Mouse (Mus musculus) Muller cell, postnatal 12 days (primary cell): ENCODE results near the gene Usp5.
"Not testable (repeated sequence)": the region's sequence is repeated elsewhere in the genome, so short reads cannot be mapped to it uniquely, and the experiment has no call there.

Source experiments
- DNase-seq: peaks from one replicate; pipeline ENCODE4 v3.0.0-alpha.2; 2015; ENCODE audit errors: inconsistent ontology term

Gene Usp5

DNA sequence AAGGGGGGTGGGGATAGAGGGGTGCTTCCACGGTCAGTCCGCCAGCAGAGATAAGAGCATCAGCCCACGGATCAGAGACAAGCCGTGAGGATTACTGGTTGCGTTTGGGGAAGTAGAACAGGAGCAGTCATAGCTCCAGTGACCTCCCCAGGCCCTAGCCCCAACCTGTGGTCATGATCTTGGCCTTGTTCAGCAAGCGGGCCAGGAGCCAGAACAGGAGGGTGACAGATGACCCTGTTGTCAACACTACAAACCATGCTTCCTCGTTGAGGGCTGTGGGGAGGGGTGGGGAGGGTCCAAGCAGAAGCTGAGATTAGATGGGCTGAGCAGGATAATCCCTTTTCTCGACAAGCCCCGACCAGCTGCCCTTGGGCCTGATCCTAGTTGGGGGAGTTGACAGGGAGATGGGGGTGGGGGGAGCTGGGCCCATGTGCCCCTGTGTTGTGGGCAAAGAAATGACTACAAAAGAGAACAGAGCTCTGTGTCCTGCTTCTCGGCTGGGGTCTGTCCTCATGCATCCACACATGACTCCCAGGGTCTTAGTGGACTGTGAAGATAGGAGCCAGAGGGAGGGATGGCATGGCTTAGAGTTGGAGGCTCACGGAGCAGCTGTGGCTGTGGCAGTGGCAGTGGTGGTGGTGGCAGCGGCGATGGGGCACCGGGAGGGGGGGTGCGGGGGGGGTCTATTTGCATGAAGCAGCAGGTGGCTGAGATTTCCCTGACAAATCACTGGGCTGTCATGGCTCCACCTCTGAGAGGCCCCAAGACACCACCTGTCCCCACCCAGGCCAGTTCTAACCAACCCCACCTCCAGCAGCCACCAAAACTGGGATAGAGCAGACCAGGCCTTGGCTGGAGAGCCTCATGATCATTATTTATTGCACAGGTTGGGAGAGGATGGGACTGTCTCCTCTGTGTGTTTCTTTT, 11.2 kb upstream of the Usp5 start, which contains the start of gene Gnb3:
TSS of gene Gnb3 (minus strand) at position 35 of the 927 bp plus-strand sequence.
- DNase-seq = no peak

DNA sequence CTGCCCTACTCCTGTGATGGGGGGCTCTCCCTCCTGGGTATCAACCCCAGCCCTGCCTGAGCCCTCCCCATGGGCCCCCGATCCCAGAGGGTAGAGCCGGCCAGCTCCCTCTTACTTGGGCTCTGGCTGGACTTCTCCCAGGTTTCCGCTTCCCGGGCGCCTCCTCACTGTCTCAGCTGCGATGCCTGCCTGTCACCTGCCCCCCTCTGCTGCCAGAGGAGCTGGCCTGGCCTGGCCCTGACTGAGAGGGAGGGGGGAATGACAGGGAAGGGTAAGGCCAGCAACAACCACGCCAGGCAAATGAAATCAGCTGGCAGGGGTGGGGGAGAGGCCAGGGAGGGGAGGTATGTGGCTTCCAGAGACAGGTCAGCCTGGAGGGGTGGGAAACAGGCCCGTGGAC, 10.5 kb upstream of the Usp5 start:
- DNase-seq = peak; percentile 17

DNA sequence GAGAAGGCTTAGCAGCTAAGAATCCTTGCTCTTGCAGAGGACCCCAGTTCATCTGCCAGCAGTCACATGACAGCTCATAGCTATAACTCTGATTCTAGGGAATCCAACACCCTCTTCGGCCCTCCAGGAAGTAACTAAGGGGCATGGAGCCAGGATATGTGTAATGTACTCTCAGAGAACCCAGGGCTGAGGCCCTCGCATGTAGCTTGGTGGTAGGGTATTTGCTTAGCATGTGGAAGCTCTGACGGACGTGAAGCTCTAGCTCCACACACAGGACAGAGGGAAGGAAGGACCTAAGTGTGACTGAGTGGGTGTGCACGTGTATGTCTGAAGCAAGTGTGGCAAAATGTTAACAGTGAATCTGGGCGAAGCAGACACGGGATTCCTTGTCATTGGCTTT, 7.1 kb upstream of the Usp5 start:
- DNase-seq = no peak

DNA sequence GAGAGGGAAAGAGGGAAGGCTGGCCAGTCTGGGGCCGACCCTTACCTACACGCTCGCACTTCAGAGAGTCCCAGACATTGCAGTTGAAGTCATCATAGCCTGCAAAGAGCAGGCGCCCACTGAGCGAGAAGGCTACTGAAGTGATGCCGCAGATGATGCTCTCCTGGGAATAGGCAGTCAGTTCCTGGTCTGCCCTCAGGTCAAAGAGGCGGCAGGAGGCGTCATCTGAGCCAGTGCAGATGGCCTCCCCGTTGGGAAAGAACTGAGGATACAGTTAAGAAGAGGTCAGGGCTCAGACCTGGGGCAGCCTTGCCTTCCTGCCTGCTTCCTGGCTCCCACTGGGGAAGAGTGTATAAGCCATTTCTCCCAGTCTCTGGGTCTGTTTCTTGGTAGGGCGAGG, 6.2 kb upstream of the Usp5 start:
- no peak for DNase-seq

DNA sequence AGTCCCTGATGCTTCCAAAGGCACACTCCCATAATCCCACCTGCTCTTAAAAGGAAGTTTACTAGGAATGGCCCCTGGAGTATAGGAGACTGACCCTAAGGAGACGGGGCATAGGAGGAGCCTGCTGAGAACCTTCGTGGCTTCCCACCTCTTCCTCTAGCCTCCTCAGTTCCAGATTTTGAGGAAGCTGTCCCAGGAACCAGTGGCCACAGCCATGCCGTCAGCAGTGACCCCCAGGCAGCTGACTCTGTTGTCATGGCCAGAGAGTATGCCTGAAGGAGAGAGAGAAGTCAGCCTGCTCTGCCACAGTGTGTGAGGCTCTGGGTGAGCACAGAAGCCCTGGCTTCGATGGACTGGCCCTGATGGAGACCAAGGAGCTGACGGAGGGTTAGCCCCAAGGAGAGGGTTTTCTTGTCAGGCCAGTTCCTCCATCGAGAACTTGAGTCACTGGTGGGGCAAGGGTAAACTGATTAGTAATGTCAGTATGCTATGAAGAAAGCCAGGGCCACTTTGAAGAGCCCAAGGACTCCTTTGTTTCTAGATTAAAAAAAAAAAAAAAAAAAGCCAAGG, 5.3 kb upstream of the Usp5 start:
- no peak for DNase-seq

DNA sequence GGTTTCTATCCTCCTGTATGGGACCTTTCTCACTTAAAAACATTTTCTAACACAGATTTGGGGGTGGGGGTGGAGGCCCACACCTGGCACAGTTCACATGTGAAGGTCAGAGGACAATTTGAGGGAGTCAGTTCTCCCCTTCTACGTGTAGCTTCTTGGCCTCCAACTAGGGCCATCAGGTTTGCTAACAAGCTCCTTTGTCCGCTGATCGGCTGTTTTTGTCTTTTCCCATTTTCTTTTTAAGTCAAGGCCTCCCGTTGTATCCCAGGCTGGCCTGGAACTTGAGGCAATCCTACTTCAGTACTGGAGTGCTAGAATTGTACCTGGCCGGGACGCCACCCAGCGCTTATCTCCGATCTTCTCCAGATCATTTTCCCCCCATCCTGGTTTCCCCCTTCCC, 2.4 kb upstream of the Usp5 start:
- DNase-seq = no peak

DNA sequence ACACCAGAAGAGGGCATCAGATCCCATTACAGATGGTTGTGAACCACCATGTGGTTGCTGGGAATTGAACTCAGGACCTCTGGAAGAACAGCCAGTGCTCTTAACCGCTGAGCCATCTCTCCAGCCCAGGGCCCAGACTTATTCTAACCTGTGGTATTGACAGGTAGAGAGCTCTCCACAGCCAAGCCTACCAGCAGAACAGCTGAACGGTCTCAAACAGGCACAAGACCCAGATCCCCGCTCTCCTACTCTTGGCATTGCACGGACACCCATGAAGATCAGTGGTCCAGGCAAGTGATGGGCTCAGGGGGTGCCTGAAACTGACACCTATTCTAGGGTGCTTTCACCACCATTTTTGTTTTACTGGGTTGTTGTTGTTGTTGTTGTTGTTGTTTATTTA, 1.9 kb upstream of the Usp5 start:
- DNase-seq = not testable (repeated sequence)

DNA sequence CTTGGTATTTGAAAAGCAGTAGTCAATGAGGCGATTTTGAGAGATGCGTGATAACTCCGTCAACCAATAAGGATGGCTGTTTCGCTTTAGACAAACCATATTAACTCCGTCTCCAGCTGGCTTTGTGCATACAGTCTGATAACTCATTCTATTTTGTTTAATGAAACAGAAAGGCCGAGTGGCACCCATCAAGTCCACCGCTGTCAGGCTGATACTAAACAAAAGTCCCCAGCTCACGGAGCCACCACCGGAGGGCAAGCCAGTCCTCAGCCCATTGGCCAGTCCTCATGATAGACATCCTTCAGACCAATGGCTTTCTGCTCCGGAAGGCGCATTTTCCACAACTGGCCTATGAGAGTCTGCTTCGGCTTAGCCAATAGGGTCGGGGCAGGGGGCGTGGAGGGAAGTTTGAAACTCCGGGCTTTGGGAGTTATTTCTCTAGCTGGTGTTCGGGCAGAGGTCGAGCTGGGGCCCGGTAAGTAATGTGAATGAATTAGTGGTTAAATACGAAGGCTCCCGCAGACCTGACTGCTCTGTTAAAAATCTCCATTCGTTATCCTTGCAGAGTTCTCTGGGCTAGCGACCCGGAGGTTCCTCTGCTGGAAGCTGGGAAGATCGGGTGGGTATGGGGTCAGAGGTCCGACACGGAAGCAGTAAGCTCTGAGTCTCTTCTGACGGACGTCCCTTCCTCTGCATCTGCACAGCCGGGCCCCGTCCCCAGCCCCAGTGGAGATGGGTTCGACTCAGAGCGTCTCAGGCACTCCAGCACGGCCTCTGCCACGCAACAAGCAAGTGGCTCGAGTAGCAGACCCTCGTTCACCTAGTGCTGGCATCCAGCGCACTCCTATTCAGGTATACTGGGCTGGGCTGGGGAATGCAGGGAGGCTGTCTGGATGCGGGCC, 766 bp upstream of the Usp5 start:
- DNase-seq = peak; percentile 98

DNA sequence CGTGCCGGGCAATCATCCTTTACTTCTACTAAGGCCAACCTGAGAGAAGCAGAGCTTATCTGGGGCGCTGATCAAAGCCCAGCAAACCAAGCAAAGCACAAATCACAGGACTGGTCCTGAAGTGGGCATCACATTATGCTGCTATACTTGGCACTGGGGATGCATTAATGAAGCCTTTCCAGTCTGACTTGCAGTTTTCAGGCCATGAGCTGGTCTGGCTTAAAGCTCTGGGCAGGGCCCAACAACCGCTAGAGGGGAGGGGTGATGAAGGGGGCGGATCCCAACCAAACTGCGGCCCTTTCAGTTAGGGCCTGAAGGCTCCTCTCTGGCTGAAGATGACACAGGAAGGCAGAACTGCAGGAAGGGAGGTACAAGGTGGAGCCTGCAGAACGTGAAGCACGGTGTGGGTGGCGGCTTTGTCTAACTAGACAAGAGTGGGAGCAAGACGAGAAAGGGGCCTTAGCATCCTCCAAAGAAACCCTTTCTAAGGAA, 1.1 kb downstream of the Usp5 start:
- DNase-seq = peak; percentile 86

DNA sequence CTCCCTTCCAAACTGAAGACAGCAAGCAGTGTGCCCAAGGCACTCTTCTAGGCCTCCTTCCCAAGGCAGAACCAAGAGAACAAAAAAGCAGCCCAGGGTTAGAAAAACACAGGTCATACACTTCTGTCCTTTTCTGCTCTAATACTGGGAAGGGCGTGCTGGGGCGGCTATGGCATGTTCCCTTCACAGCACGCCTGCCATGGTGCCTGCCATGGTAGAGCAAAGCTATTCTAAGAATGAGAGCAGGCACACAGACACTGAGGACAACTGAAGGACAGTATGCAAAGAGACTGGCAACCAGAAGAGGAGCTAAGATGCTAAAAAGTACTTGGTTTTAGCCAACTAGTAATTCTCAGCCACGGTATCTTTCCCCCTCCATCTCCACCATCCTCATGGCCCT, 7.2 kb downstream of the Usp5 start:
- no peak for DNase-seq

DNA sequence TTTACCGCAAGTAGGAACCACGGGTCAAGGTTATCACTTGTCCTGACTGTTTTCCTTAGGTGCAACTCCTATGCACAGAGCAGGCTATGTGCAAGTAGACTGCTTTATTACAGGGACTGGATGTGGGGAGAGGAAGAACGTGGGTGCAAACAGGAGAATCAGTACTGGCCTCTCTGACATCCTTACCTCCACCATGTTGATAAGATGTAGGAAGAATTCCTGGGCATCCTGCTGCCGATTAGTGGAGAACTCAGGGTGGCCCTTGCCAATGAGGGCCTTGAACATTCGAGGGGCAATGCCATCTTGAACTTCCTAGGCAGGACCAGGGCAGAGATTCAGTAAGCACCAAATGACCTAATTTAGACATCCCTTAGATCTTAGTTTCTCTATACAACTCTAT, 8.4 kb downstream of the Usp5 start:
- no peak for DNase-seq

DNA sequence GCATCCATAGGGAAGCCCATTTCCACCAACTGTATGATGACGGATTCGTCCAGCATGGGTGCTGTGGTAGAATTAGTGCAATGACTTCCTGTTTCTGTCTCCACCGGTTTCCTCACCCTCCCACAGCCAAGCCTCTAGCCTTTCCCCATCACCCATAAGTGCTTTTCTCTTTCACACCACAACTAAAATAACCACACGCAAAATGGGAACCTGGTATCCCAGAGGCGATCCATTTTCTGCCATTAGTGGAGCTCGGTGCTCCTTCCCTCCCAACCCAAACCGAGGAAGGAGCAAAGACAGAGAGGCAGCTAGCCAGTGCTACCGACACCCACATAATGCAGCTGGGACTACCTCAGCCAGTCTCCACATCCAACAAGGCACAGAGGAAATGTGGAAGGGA, 11.3 kb downstream of the Usp5 start:
- DNase-seq = no peak

DNA sequence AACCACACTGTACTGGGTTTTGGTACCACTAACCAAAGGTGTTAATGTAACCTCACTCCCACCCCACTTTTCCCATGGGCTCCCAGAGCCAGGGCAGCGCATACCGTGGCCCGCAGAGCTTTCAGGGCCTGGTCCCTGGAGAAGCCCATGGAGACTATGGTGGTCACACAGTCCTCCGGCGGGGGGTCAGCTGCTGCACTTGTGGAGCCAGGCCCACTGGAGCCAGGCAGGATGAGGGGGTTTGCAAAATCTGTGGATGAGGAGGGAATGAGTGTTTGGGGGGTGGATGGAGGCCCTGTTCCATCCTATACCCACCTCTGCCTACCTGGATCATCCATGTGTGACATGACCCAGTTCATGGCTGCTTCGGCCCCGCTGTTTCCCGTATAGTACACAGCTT, 11.7 kb downstream of the Usp5 start:
- DNase-seq = no peak

DNA sequence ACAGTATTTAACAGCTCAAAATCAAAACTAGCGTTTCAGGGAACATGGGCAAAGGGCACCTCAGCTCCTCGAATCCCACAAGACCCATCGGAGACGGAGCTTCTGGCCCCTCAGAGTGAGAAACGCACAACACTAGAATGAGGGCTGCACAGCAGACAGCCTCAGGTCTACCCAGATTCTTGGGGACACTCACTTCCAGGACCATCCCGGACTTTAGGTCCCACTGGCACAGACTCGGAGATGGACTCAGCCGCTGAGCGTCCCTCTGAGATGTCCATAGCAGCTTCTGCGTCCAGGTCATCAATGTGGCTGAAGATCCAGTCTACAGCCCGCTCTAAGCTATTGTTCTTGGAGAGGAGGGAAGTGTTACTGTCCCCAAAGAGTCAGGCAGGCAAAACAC, 12.2 kb downstream of the Usp5 start:
- DNase-seq = no peak

DNA sequence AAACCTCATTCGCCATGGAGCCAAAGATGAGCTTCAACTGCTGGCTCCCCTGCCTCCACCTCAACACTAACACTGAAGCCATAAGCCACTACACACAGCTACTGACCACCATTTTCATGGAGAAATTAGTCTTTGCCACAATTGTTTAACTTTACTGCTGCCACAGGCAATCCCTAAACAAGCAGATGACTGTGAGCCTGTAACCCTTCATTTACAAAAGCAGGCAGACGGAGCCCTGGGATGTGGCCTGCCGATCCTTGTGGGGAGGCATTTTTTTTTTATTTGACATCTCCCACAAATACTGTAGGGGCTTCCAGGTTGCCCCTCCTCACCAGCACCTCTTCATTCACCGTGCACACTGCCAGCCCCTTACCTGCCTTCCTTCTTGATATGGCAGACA, 12.7 kb downstream of the Usp5 start:
- DNase-seq = no peak

DNA sequence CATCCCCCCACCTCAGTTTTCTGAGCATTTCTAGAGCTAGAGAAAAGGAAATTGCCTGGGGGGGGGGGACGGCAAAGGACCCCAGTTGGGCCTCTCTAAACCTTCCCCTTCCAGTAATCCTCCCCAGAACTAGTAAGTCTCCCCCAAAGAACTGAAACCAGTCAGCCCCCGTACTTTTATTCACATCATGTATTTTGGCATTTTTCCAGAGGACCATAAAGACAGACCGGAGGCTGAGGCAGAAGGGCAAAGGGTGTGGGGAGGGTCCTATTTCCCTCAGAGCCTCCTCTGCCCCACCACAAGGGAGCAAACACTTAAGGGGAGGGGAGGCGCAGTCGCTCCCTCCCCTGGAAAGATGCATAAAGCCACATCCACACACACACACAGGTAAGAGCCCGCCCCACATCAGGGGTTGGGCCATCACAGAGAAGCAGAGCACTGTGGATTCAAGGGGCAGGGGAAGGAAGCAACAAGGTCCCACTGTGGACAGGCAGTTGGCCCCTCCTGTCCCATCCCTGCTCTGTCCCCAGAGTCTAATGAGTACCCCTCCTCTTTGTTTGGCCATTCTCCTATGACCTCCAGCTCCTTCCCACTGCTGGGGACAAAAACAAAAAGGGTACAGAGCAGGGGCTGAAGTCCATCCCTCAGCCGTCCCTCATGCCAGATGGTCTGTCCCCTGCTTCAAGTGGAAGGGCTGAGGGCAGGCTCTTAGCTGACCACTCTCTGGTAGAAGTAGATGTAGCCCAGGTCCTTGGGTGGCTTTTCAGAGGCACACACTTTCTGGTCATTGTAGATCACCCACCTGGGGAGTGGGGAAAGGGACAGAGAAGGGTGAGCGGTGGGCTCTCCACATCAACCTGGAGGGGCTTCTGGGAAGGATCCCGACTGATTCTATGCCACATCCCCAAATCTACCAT, 14.2 kb downstream of the Usp5 start:
- no peak for DNase-seq

DNA sequence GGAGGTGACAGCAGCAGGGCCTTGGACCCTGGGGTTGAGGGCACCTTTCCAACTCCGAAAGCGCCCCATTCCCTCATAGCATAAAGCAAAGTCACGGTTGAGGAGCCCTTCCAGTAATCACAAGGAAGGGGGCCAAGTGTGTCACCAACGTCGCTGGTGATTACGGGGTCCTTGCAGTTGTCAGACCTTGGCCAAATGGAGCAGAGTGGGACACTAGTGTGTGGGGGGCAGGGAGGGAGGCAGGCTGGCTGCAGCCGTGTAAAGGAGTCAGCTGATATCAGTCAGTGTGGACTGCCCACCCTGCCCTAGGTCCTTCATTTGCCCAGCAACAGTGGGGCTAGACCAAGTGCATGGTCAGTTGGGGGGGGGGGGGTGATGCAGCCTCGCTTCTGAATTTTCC, 14.8 kb downstream of the Usp5 start:
- no peak for DNase-seq

DNA sequence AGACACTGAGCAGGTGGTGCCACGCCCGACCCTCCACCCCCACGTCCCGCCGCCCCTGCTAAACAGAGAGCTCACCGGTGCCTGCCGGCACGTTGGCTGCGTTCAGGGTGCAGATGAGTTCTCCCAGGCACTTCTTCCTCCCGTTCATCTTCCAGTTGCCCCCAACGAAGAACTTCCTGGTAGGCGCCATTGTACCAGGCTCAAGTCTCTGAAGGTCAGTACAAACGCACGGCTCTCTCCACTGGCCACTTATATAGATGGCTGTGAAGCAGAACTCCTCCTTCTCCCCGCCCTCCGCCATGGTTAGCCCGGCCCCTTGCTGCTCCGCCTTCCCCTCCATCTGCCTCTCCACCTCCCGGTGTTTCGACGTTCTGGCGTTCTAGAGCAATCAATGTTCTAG, 15.4 kb downstream of the Usp5 start, which contains the start of gene Tpi1:
TSS of gene Tpi1 (minus strand) at position 364 of the 400 bp plus-strand sequence.
- DNase-seq = peak; percentile 94

DNA sequence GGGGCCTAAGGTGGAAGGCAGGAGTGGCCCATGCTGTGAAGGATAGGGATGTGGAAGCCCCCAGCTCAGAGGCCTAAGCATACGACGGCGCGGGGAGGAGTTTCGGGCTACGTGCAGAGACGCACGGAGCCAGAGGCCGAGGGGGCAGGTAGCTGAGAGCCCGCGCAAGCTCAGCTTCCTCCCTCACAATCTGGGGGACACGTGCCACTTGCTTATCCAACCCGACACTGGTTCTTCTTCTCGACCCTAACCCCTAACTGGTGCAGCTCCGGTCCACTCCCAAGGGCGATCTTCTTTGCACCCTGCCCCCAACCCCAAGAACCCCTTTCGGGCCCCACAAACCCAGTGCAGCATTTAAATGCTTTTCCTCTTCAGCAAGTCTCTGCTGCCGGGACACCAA, 15.8 kb downstream of the Usp5 start:
- peak; percentile 56 for DNase-seq

DNA sequence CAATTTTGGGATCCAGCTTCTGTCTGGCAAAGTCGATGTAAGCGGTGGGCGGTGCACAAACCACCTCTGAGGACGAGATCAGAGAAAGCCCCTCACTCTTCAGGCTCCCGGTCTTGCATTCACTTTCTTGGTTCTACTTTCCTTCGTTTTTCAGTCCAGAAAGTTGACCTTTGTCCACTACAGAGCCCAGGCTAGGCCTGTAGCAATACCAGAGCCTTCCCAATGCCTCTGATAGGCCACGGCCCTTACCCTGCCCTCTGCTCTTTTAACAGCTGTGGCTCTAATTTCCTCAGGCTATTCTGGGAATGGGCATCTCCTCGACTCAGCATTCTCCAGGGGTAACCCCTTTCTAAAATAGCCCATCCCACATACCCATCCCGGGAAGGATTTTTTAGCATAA, 16.4 kb downstream of the Usp5 start:
- DNase-seq = no peak
